Mouse (Mus musculus): ENCODE measurements around the gene Elovl6. TPM values are rescaled to one million over a fixed set of nuclear protein-coding genes. Genes with fewer than 3 reads are reported as not detected.

Elovl6 gene
- total RNA-seq, 1 experiment = 118 TPM

DNA sequence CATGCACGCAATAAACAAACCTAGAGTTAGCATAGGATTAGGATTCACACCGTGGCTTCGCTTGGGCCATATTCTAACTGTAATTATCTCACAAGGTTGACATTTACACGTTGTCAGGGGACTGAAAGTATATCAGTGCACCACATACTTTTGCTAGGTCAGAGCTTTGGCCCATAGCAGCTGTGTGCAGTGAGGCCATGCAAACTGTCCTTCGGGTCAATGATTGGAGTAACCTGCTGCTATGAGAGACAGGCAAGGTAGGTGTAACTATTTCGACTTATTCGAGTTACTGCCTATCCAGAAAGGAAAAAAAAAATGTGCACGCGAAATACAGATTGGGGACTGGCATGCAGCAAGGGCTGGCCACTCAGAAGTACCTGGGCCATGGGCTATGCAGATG is 24.9 kb downstream of the Elovl6 start:
- no peak for DNase-seq (ENCODE audit: low read depth, low spot score)
- Histone ChIP-seq H3K9ac (ENCODE audit: insufficient read depth, low read depth, low read length, poor library complexity, severe bottlenecking) (no peak overlapping the region), H3K27ac (ENCODE audit: insufficient read depth, low read depth, low read length, poor library complexity, severe bottlenecking) (no peak overlapping the region), H3K4me1 (ENCODE audit: control insufficient read depth in 2 of 2, insufficient read depth in 2 of 2, low read length in 2 of 2, poor library complexity in 1 of 2) (peaks cover 18 to 32% of the 10 kb centered on the region in 2 experiments), H3K36me3 (ENCODE audit: control insufficient read depth, insufficient read depth, low read length, poor library complexity, severe bottlenecking) (peaks cover 43% of the 10 kb centered on the region), H3K9me3 (ENCODE audit: control insufficient read depth, insufficient read depth, low read depth, low read length) (no peaks in the 10 kb centered on the region), H3K4me3 (ENCODE audit: insufficient read depth in 1 of 2, low read depth in 1 of 2, low read length in 2 of 2, poor library complexity in 1 of 2, severe bottlenecking in 1 of 2) (no peak overlapping the region)
- TF ChIP-seq ZC3H11A (IDR thresholded peaks at IDR 0.05; ENCODE audit: borderline replicate concordance, low read depth, low read length) = no peak
- no peak for TF ChIP-seq ZNF384 (IDR thresholded peaks at IDR 0.05; ENCODE audit: low read depth, low read length)
- no peak for TF ChIP-seq MAFK (IDR thresholded peaks at IDR 0.05; ENCODE audit: insufficient read depth, low read depth, low read length)
- no peak for TF ChIP-seq HCFC1 (IDR thresholded peaks at IDR 0.05; ENCODE audit: borderline replicate concordance, insufficient read depth, low read length)
- no peak for TF ChIP-seq CHD2 (IDR thresholded peaks at IDR 0.05; ENCODE audit: low read depth, low read length)
- in situ Hi-C loops (cut with MboI; ENCODE audit: low sequenced_read_pairs in 2 of 2, unreplicated experiment in 2 of 2) = no loop called here

DNA sequence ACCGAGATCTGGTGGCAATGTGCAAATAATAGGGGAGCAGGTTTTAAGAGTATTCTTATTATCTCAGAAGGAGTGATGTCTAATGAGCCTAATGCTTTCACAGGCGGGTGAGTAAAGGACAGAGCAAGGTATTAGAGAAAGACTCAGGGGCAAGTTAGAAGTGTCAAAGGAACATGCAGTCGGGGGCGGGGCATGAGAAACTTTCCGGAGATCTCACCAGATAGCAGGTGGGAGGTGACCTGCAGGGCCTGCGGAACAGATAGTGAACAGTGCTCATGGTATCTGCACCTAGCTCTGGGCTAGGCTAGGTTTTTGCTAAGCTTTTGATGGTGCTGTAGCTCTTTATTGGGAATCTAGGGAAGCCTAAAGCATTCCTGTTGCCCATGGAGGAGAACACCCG is 25.4 kb downstream of the Elovl6 start:
- Histone ChIP-seq H3K9me3 (ENCODE audit: control insufficient read depth, insufficient read depth, low read depth, low read length) (no peaks in the 10 kb centered on the region), H3K4me1 (ENCODE audit: control insufficient read depth in 2 of 2, insufficient read depth in 2 of 2, low read length in 2 of 2, poor library complexity in 1 of 2) (peaks cover 15 to 29% of the 10 kb centered on the region in 2 experiments), H3K27ac (ENCODE audit: insufficient read depth, low read depth, low read length, poor library complexity, severe bottlenecking) (no peak overlapping the region), H3K36me3 (ENCODE audit: control insufficient read depth, insufficient read depth, low read length, poor library complexity, severe bottlenecking) (peaks cover 47% of the 10 kb centered on the region), H3K4me3 (ENCODE audit: insufficient read depth in 1 of 2, low read depth in 1 of 2, low read length in 2 of 2, poor library complexity in 1 of 2, severe bottlenecking in 1 of 2) (peak overlapping the region in 1 of 2 experiments; percentile 29; a peak in 1 of 4 replicates), H3K9ac (ENCODE audit: insufficient read depth, low read depth, low read length, poor library complexity, severe bottlenecking) (no peak overlapping the region)
- in situ Hi-C loops (cut with MboI; ENCODE audit: low sequenced_read_pairs in 2 of 2, unreplicated experiment in 2 of 2) = no loop called here
- DNase-seq (ENCODE audit: low read depth, low spot score) = no peak
- no peak for TF ChIP-seq MAFK (IDR thresholded peaks at IDR 0.05; ENCODE audit: insufficient read depth, low read depth, low read length)
- TF ChIP-seq ZNF384 (IDR thresholded peaks at IDR 0.05; ENCODE audit: low read depth, low read length) = no peak
- TF ChIP-seq HCFC1 (IDR thresholded peaks at IDR 0.05; ENCODE audit: borderline replicate concordance, insufficient read depth, low read length) = no peak
- TF ChIP-seq ZC3H11A (IDR thresholded peaks at IDR 0.05; ENCODE audit: borderline replicate concordance, low read depth, low read length) = no peak
- TF ChIP-seq CHD2 (IDR thresholded peaks at IDR 0.05; ENCODE audit: low read depth, low read length) = no peak

- Histone ChIP-seq H3K9ac (ENCODE audit: insufficient read depth, low read depth, low read length, poor library complexity, severe bottlenecking) (no peak overlapping the region), H3K4me3 (ENCODE audit: insufficient read depth in 1 of 2, low read depth in 1 of 2, low read length in 2 of 2, poor library complexity in 1 of 2, severe bottlenecking in 1 of 2) (peak overlapping the region in 1 of 2 experiments; percentile 29; a peak in 1 of 4 replicates), H3K4me1 (ENCODE audit: control insufficient read depth in 2 of 2, insufficient read depth in 2 of 2, low read length in 2 of 2, poor library complexity in 1 of 2) (peaks cover 15 to 27% of the 10 kb centered on the region in 2 experiments), H3K27ac (ENCODE audit: insufficient read depth, low read depth, low read length, poor library complexity, severe bottlenecking) (no peak overlapping the region), H3K36me3 (ENCODE audit: control insufficient read depth, insufficient read depth, low read length, poor library complexity, severe bottlenecking) (peaks cover 45% of the 10 kb centered on the region), H3K9me3 (ENCODE audit: control insufficient read depth, insufficient read depth, low read depth, low read length) (no peaks in the 10 kb centered on the region)
- in situ Hi-C loops (cut with MboI; ENCODE audit: low sequenced_read_pairs in 2 of 2, unreplicated experiment in 2 of 2) = no loop called here
- TF ChIP-seq CHD2 (IDR thresholded peaks at IDR 0.05; ENCODE audit: low read depth, low read length) (no peak), ZC3H11A (IDR thresholded peaks at IDR 0.05; ENCODE audit: borderline replicate concordance, low read depth, low read length) (no peak), HCFC1 (IDR thresholded peaks at IDR 0.05; ENCODE audit: borderline replicate concordance, insufficient read depth, low read length) (no peak), MAFK (IDR thresholded peaks at IDR 0.05; ENCODE audit: insufficient read depth, low read depth, low read length) (no peak), ZNF384 (IDR thresholded peaks at IDR 0.05; ENCODE audit: low read depth, low read length) (no peak)
- DNase-seq (ENCODE audit: low read depth, low spot score) = no peak
Measured at GRCm38 (mm10) chr3:129558016-129558955, 26.1 kb downstream of the Elovl6 start.

- Histone ChIP-seq H3K9me3 (ENCODE audit: control insufficient read depth, insufficient read depth, low read depth, low read length) (no peaks in the 10 kb centered on the region), H3K4me3 (ENCODE audit: insufficient read depth in 1 of 2, low read depth in 1 of 2, low read length in 2 of 2, poor library complexity in 1 of 2, severe bottlenecking in 1 of 2) (no peak overlapping the region), H3K9ac (ENCODE audit: insufficient read depth, low read depth, low read length, poor library complexity, severe bottlenecking) (no peak overlapping the region), H3K36me3 (ENCODE audit: control insufficient read depth, insufficient read depth, low read length, poor library complexity, severe bottlenecking) (peaks cover 42% of the 10 kb centered on the region), H3K4me1 (ENCODE audit: control insufficient read depth in 2 of 2, insufficient read depth in 2 of 2, low read length in 2 of 2, poor library complexity in 1 of 2) (peaks cover 10 to 19% of the 10 kb centered on the region in 2 experiments), H3K27ac (ENCODE audit: insufficient read depth, low read depth, low read length, poor library complexity, severe bottlenecking) (no peak overlapping the region)
- in situ Hi-C loops (cut with MboI; ENCODE audit: low sequenced_read_pairs in 2 of 2, unreplicated experiment in 2 of 2) = no loop called here
- DNase-seq (ENCODE audit: low read depth, low spot score) = no peak
- no peak for TF ChIP-seq CHD2 (IDR thresholded peaks at IDR 0.05; ENCODE audit: low read depth, low read length)
- TF ChIP-seq ZC3H11A (IDR thresholded peaks at IDR 0.05; ENCODE audit: borderline replicate concordance, low read depth, low read length) = no peak
- no peak for TF ChIP-seq HCFC1 (IDR thresholded peaks at IDR 0.05; ENCODE audit: borderline replicate concordance, insufficient read depth, low read length)
- TF ChIP-seq ZNF384 (IDR thresholded peaks at IDR 0.05; ENCODE audit: low read depth, low read length) = no peak
- no peak for TF ChIP-seq MAFK (IDR thresholded peaks at IDR 0.05; ENCODE audit: insufficient read depth, low read depth, low read length)
Measured at GRCm38 (mm10) chr3:129560068-129560467, 27.9 kb downstream of the Elovl6 start.
